Mouse (Mus musculus) adrenal gland, postnatal 25 days (tissue): ENCODE data around the gene Timm8a1. TPM values are rescaled to one million over a fixed set of nuclear protein-coding genes. Genes with fewer than 3 reads are reported as not detected.
"Not testable (repeated sequence)": the region's sequence is repeated elsewhere in the genome, so short reads cannot be mapped to it uniquely, and the experiment has no call there.

ENCODE experiments used
- DNase-seq: peaks from one replicate; pipeline ENCODE4 v3.0.0; 2021; ENCODE audit warnings: mixed read lengths
- long read RNA-seq: library from polyadenylated mRNA; stranded (forward); transcript quantifications from one replicate; pipeline ENCODE4 v2.0.0, GENCODE M21; 2021
- total RNA-seq: library from RNA; stranded (reverse); gene quantifications from 2 replicates; pipeline ENCODE4 v1.2.3, GENCODE M21; 2021

Timm8a1 gene
- 30.7 and 34.1 TPM in 2 replicates for total RNA-seq
- long read RNA-seq, transcript Timm8a1-201 (2 exons, 1,421 nt) = major isoform, 55 of 56 reads
- long read RNA-seq, partial matches to known transcripts = 0 of 56 reads
- long read RNA-seq, other reads (novel, unspliced or antisense) = 1 of 56 reads

GRCm38 (mm10) chrX:134541145-134541954 lies at the start of gene Timm8a1:
TSS of gene Timm8a1 (minus strand) at chrX:134541865.
- DNase-seq = peak; percentile 58

GRCm38 (mm10) chrX:134589836-134590235 lies 48.2 kb upstream of the Timm8a1 start:
- DNase-seq = no peak

- no peak for DNase-seq
These were observed 47.3 kb upstream of the Timm8a1 start for GRCm38 (mm10) chrX:134588997-134589396.

GRCm38 (mm10) chrX:134588261-134588660 lies 46.6 kb upstream of the Timm8a1 start:
- no peak for DNase-seq

GRCm38 (mm10) chrX:134586447-134586846 lies 44.8 kb upstream of the Timm8a1 start:
- DNase-seq = no peak

- peak; percentile 84 for DNase-seq
These were observed 43.7 kb upstream of the Timm8a1 start, which contains the start of gene Rpl36a for GRCm38 (mm10) chrX:134585103-134586002. TSS of gene Rpl36a (plus strand) at chrX:134585654.

- DNase-seq = no peak
These were observed 41.4 kb upstream of the Timm8a1 start, which contains the start of gene Btk for GRCm38 (mm10) chrX:134582888-134583669. TSS of gene Btk (minus strand) at chrX:134583570.

- no peak for DNase-seq
These were observed 40.6 kb upstream of the Timm8a1 start for GRCm38 (mm10) chrX:134582270-134582669.

- no peak for DNase-seq
These were observed 39.1 kb upstream of the Timm8a1 start for GRCm38 (mm10) chrX:134580528-134581305.

GRCm38 (mm10) chrX:134577896-134578295 lies 36.2 kb upstream of the Timm8a1 start:
- DNase-seq = no peak

- no peak for DNase-seq
These were observed 25.0 kb upstream of the Timm8a1 start for GRCm38 (mm10) chrX:134566536-134567222.

- no peak for DNase-seq
These were observed 22.7 kb upstream of the Timm8a1 start for GRCm38 (mm10) chrX:134564326-134564725.

GRCm38 (mm10) chrX:134554425-134554824 lies 12.8 kb upstream of the Timm8a1 start:
- no peak for DNase-seq

- no peak for DNase-seq
These were observed 11.7 kb upstream of the Timm8a1 start for GRCm38 (mm10) chrX:134553326-134553725.

- DNase-seq = no peak
These were observed 9.2 kb upstream of the Timm8a1 start for GRCm38 (mm10) chrX:134550903-134551302.

GRCm38 (mm10) chrX:134547330-134547729 lies 5.7 kb upstream of the Timm8a1 start:
- DNase-seq = no peak

GRCm38 (mm10) chrX:134541955-134542308 lies 267 bp upstream of the Timm8a1 start:
- DNase-seq = no peak

- no peak for DNase-seq
These were observed 1.1 kb downstream of the Timm8a1 start for GRCm38 (mm10) chrX:134540414-134541135.

GRCm38 (mm10) chrX:134539795-134540194 lies 1.9 kb downstream of the Timm8a1 start:
- not testable (repeated sequence) for DNase-seq

- no peak for DNase-seq
These were observed 8.3 kb downstream of the Timm8a1 start for GRCm38 (mm10) chrX:134533346-134533745.
